Mouse (Mus musculus): Measurements from ENCODE around the gene H2-M10.3. TPM values are rescaled to one million over a fixed set of nuclear protein-coding genes. Genes with fewer than 3 reads are reported as not detected.

H2-M10.3 gene
- not detected for polyA plus RNA-seq (2017; shearing (Covaris generic))

DNA sequence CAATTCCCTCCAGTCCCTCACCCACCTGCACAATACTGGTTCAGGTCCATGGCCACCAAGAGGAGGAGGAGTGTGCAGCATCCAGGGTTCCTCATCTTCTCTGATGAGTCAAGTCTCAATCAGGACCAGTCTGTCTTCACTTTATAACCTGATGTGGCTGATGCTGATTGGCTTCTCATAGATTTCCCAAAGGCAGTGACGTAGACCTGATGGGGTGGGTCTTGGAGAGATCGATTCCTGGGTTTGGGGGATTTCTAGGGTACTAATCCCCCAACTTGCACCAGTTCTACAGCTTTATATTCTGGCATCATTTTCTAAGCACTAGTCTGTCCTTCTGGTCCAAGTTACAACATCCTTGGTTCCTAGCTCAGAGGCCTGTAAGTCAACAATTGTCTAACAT lies at the start of gene H2-M10.3:
TSS of gene H2-M10.3 (minus strand) at position 101 of the 400 bp plus-strand sequence.

DNA sequence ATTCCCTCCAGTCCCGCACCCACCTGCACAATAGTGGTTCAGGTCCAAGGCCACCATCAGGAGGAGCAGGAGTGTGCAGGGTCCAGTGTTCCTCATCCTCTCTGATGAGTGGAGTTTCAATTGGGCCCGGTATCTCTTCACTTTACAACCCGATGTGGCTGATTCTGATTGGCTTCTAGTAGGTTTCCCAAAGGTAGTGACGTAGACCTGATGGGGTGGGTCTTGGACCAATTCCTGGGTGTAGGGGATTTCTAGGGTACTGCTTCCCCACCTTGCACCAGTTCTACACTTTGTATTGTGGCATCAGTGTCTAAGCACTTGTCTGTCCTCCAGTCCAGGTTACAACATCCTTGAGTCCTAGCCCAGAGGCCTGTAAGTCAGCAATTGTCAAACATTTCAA lies 42.2 kb downstream of the H2-M10.3 start, which contains the start of gene H2-M10.1:
TSS of gene H2-M10.1 (minus strand) at position 101 of the 400 bp plus-strand sequence.

Other genes starting within 250 kb of the H2-M10.3 start
- 1.3 TPM for gene Gm19684, start 246.7 kb downstream of the H2-M10.3 start, polyA plus RNA-seq (2017; shearing (Covaris generic))
- not detected for gene Gm7030, start 239.0 kb downstream of the H2-M10.3 start, polyA plus RNA-seq (2017; shearing (Covaris generic))
- gene Gm8909, start 199.9 kb downstream of the H2-M10.3 start, polyA plus RNA-seq (2017; shearing (Covaris generic)): 12.9 TPM
- gene H2-T3, start 178.1 kb downstream of the H2-M10.3 start, polyA plus RNA-seq (2017; shearing (Covaris generic)): 0.92 TPM
- gene Rpp21, start 110.3 kb downstream of the H2-M10.3 start, polyA plus RNA-seq (2017; shearing (Covaris generic)): 170 TPM
- 23.2 TPM for gene Trim39, start 96.2 kb downstream of the H2-M10.3 start, polyA plus RNA-seq (2017; shearing (Covaris generic))
- gene H2-M10.2, start 81.9 kb downstream of the H2-M10.3 start, polyA plus RNA-seq (2017; shearing (Covaris generic)): not detected
- gene H2-M10.1, start 42.3 kb downstream of the H2-M10.3 start, polyA plus RNA-seq (2017; shearing (Covaris generic)): not detected
- gene H2-M10.4, start 93.9 kb upstream of the H2-M10.3 start, polyA plus RNA-seq (2017; shearing (Covaris generic)): not detected
- not detected for gene H2-M11, start 178.7 kb upstream of the H2-M10.3 start, polyA plus RNA-seq (2017; shearing (Covaris generic))